Mouse (Mus musculus) heart, embryonic 14.5 days (tissue): ENCODE data around the gene Dctn1. TPM values are rescaled to one million over a fixed set of nuclear protein-coding genes. Genes with fewer than 3 reads are reported as not detected.
"Not testable (repeated sequence)": the region's sequence is repeated elsewhere in the genome, so short reads cannot be mapped to it uniquely, and the experiment has no call there.

Experiments
- ATAC-seq: fragments of 200-750 bp; cut with Nextera tagmentation; 2 replicates; pipeline ENCODE4 v1.8.0; 2017; ENCODE audit warnings: low read depth, moderate TSS enrichment; ENCODE audit not compliant: insufficient number of reproducible peaks, insufficient read depth, low FRiP score
- H3K27ac ChIP-seq, 2 experiments: fragments of 200-500 bp in 1 of 2; fragments of 300-500 bp in 1 of 2; sonication (generic) in 1 of 2; replicated peaks in 1 of 2; 2 replicates each; pipeline ENCODE4 v1.5.1; 2012 to 2014; ENCODE audit warnings: low read depth in 2 of 2, low read length in 2 of 2, control low read depth in 1 of 2, mild to moderate bottlenecking in 1 of 2, mixed read lengths in 1 of 2; ENCODE audit not compliant: control insufficient read depth in 1 of 2, insufficient read depth in 1 of 2
- H3K27me3 ChIP-seq: fragments of 300-500 bp; sonication (generic); 2 replicates; pipeline ENCODE4 v1.6.1; 2014; ENCODE audit warnings: mild to moderate bottlenecking, low read length, control low read depth; ENCODE audit not compliant: control insufficient read depth, insufficient read depth
- H3K36me3 ChIP-seq: fragments of 300-500 bp; sonication (generic); 2 replicates; pipeline ENCODE4 v1.6.1; 2014; ENCODE audit warnings: mild to moderate bottlenecking, control low read depth, low read length, mixed read lengths; ENCODE audit not compliant: control insufficient read depth, insufficient read depth
- H3K4me1 ChIP-seq, 2 experiments: fragments of 200-500 bp in 1 of 2; fragments of 300-500 bp in 1 of 2; sonication (generic) in 1 of 2; 2 replicates each; pipeline ENCODE4 v1.6.1; 2012 to 2014; ENCODE audit warnings: low read length in 2 of 2, control low read depth in 1 of 2, mixed read lengths in 1 of 2; ENCODE audit not compliant: control insufficient read depth in 2 of 2, insufficient read depth in 2 of 2
- H3K4me2 ChIP-seq: fragments of 300-500 bp; sonication (generic); 2 replicates; pipeline ENCODE4 v1.6.1; 2014; ENCODE audit warnings: mild to moderate bottlenecking, low read length
- H3K4me3 ChIP-seq, 2 experiments: fragments of 200-500 bp in 1 of 2; fragments of 300-500 bp in 1 of 2; sonication (generic) in 1 of 2; 2 replicates each; pipeline ENCODE4 v1.5.1; 2012 to 2014; ENCODE audit warnings: low read length in 2 of 2, mild to moderate bottlenecking in 2 of 2, control low read depth in 1 of 2, low read depth in 1 of 2, moderate library complexity in 1 of 2; ENCODE audit not compliant: control insufficient read depth in 1 of 2, insufficient read depth in 1 of 2
- H3K9ac ChIP-seq: fragments of 300-500 bp; sonication (generic); 2 replicates; pipeline ENCODE4 v1.6.1; 2014; ENCODE audit warnings: mild to moderate bottlenecking, low read length
- H3K9me3 ChIP-seq: fragments of 300-500 bp; sonication (generic); 2 replicates; pipeline ENCODE4 v1.6.1; 2016; ENCODE audit warnings: low read length, control low read depth; ENCODE audit not compliant: control insufficient read depth
- WGBS: fragments of 180-500 bp; shearing (Covaris S2); extraction: QIAGEN DNeasy Blood & Tissue Kit; methylation state at CpG from one replicate; pipeline ENCODE4 v1.1.7; 2014; 5-methylcytosine and 5-hydroxymethylcytosine counted together
- polyA plus RNA-seq: library from polyadenylated mRNA; unstranded; fragments of >200 nt; fragmentation: Nextera tagmentation; extraction: Ambion mirVana; gene quantifications from 2 replicates; pipeline ENCODE4 v1.2.1, GENCODE M21; 2014

Gene Dctn1
- polyA plus RNA-seq, 1 experiment from 2014 or later = 60.2 TPM

GRCm38 (mm10) chr6:83156259-83156684, 9.4 kb upstream of the Dctn1 start, which contains the start of the genes Wdr54 and 1700003E16Rik:
Gene Wdr54 (minus strand): TSS chr6:83156397.
Gene 1700003E16Rik (plus strand): TSS chr6:83156404.
- Histone ChIP-seq H3K9ac (peak within 1 kb of the TSS; percentile 70), H3K27me3 (peaks cover 15% of the 10 kb centered on the region), H3K4me1 (peaks cover 5% of the 10 kb centered on the region in 2 experiments; a peak in 2 of 4 replicates), H3K36me3 (peaks cover 15% of the 10 kb centered on the region), H3K27ac (no peak within 1 kb of the TSS), H3K4me2 (peak within 1 kb of the TSS; percentile 90), H3K9me3 (no peaks in the 10 kb centered on the region), H3K4me3 (peak within 1 kb of the TSS; percentile 51 to 60)
- peak; percentile 63; the same call in 1 of the 2 replicates for ATAC-seq
- WGBS = 3% methylated on average over 32 of the region's 32 CpGs

DNA sequence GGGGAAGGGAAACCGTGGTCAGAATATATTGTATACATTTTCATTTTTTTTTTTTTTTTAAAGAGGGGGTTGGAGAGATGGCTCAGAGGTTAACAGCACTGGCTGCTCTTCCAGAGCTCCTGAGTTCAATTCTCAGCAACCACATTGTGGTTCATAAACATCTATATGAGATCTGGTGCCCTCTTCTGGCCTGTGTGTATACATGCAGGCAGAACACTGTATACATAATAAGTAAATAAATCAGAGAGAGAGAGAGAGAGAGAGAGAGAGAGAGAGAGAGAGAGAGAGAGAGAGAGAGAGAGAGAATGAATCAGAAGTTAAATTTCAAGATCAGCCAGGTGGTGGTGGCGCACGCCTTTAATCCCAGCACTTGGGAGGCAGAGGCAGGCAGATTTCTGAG, 6.3 kb upstream of the Dctn1 start:
- not testable (repeated sequence) for H3K4me2 ChIP-seq, H3K27ac ChIP-seq, H3K4me3 ChIP-seq, ATAC-seq, H3K9me3 ChIP-seq, H3K9ac ChIP-seq, H3K36me3 ChIP-seq
- 24% methylated on average over 3 of the region's 3 CpGs for WGBS
- peaks cover 6 to 19% of the 10 kb centered on the region in 2 experiments; a peak in 3 of 4 replicates for H3K4me1 ChIP-seq
- peaks cover 31% of the 10 kb centered on the region for H3K27me3 ChIP-seq

DNA sequence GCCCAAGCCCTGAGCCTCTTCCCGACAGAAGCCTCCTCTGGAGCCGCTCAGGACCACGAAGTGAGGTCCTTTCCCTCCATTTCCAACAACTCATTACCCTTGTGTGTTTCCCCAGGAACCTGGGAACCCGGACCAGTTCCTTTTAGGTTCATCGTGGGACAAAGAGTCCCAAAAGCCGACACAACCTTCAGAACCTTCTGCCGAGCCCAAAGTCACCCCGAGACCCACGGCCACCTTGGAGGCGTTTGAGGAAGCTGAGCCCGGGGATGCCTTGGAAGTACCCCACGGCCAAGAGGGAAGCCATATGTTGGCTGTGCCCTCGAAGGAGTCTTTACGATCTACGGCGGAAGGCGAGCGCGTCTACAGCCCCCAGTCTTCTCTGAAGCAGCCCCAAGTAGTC, 4.3 kb upstream of the Dctn1 start:
- peak overlapping the region; percentile 34 to 46 for H3K4me3 ChIP-seq
- no peaks in the 10 kb centered on the region for H3K36me3 ChIP-seq
- 8% methylated on average over 19 of the region's 19 CpGs for WGBS
- H3K27me3 ChIP-seq = peaks cover 31% of the 10 kb centered on the region
- H3K4me2 ChIP-seq = peak overlapping the region; percentile 83
- H3K27ac ChIP-seq = no peak overlapping the region
- peaks cover 6 to 20% of the 10 kb centered on the region in 2 experiments; a peak in 3 of 4 replicates for H3K4me1 ChIP-seq
- no peaks in the 10 kb centered on the region for H3K9me3 ChIP-seq
- no peak for ATAC-seq
- H3K9ac ChIP-seq = peak overlapping the region; percentile 59

DNA sequence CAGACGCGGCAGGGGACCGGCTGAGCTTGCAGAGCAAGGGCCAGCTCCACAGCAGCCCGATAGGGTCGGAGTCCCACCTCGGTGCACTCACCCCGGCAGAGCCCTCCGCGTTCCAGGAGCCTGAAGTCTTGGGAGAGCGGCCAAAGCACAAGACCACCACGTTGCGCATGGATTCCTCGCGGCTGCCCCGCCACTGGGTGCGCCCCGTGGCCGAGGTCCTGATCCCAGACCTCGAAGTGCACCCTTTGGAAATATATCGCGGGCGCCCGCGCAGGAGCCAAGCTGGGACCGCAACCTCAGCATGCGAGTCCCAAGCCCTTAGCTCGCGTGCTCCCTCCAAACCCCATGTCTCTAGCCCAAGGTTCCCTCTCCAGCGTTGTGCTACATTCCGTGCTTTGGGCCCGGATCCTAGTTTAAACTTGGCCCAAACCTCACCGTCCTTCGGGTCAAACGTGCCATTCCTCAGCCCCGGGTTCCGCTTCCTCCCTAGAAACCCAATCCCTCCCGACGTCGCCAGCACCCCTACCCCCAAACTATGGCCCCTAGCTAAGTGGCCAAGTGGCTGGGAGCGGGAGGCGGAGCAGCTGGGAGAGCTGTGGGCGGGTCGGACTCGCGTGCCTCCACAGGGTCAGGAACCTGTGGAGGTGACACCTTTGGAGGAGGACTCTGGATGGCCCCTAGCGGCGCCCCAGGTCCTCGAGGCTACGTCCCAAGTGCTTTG, 3.6 kb upstream of the Dctn1 start:
- Histone ChIP-seq H3K4me3 (peak overlapping the region; percentile 34 to 46), H3K4me2 (peak overlapping the region; percentile 83), H3K9me3 (no peaks in the 10 kb centered on the region), H3K36me3 (no peaks in the 10 kb centered on the region), H3K27me3 (peaks cover 31% of the 10 kb centered on the region), H3K27ac (no peak overlapping the region), H3K9ac (peak overlapping the region; percentile 59), H3K4me1 (peaks cover 6 to 25% of the 10 kb centered on the region in 2 experiments; a peak in 3 of 4 replicates)
- ATAC-seq = no peak
- WGBS = under 1% methylated on average over 49 of the region's 49 CpGs

DNA sequence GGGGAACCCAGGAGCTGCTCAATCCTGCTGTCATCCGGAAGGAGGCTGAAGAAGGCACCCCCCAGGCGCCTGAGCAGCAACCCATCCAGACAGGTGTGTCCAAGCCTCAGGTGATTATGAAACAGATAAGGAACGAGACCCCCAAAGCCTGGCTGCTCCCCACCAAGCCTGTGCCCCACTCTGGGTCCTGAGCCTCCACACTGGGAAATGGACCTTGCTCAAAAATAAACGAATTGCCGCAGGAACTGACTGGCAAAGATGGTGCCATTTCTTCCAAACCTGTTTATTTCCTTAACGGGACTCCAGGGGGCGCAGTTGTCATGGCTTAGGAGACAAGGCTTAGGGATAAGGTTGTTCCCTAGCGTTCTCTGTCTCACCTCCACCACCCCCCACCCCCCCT, 3.0 kb upstream of the Dctn1 start:
- Histone ChIP-seq H3K9me3 (no peaks in the 10 kb centered on the region), H3K27ac (no peak overlapping the region), H3K9ac (peak overlapping the region; percentile 59; the same call in 1 of the 2 replicates), H3K36me3 (no peaks in the 10 kb centered on the region), H3K4me1 (peaks cover 6 to 30% of the 10 kb centered on the region in 2 experiments; a peak in 3 of 4 replicates), H3K4me2 (peak overlapping the region; percentile 83), H3K27me3 (peaks cover 31% of the 10 kb centered on the region), H3K4me3 (peak overlapping the region; percentile 34 to 46)
- WGBS = under 1% methylated on average over 8 of the region's 8 CpGs
- ATAC-seq = no peak

DNA sequence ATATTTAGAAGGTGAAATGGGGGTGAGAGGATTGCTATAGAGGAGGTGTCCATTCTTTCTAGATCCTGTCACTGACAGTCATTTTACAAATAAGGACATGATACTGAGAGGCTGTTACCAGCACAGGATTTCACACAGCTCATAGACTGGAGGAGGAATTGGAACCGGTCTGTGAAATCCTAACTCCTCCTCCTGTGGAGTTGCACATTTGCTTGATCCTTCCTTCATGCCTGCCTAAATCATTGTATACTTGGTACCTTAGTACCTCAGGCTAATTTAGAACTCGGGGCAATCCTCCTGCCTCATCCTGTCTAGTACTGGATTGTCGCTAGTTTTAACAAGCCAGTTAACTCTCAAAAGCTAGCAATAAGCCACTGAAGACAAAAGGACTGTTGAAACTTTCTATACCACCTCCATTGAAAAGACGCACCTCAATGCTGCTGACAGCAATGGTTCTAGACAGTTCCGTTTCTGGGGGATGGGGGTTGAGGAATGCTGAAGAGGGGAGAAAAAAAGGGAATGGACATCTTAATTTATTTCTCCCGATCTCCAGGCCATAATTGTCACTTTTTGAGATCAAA, 604 bp upstream of the Dctn1 start:
- H3K27me3 ChIP-seq = peaks cover 27% of the 10 kb centered on the region
- H3K27ac ChIP-seq = peak overlapping the region in 1 of 2 experiments; percentile 64; a peak in 2 of 4 replicates
- H3K4me2 ChIP-seq = peak overlapping the region; percentile 89
- 5% methylated on average over 6 of the region's 6 CpGs for WGBS
- H3K9ac ChIP-seq = peak overlapping the region; percentile 88
- H3K36me3 ChIP-seq = no peaks in the 10 kb centered on the region; the same call in 1 of the 2 replicates
- peaks cover 6 to 30% of the 10 kb centered on the region in 2 experiments; a peak in 3 of 4 replicates for H3K4me1 ChIP-seq
- H3K4me3 ChIP-seq = peak overlapping the region; percentile 72 to 81
- no peak for ATAC-seq
- H3K9me3 ChIP-seq = no peaks in the 10 kb centered on the region

GRCm38 (mm10) chr6:83166243-83166630, 517 bp downstream of the Dctn1 start:
- 0% methylated on average over 12 of the region's 12 CpGs for whole genome bisulfite sequencing
- Histone ChIP-seq H3K4me1 (peaks cover 6 to 30% of the 10 kb centered on the region in 2 experiments; a peak in 3 of 4 replicates), H3K4me2 (peak overlapping the region; percentile 89), H3K36me3 (no peaks in the 10 kb centered on the region; the same call in 1 of the 2 replicates), H3K27ac (peak overlapping the region in 1 of 2 experiments; percentile 54; a peak in 2 of 4 replicates), H3K9me3 (no peaks in the 10 kb centered on the region), H3K4me3 (peak overlapping the region; percentile 72 to 81), H3K9ac (peak overlapping the region; percentile 88), H3K27me3 (peaks cover 16% of the 10 kb centered on the region)
- ATAC-seq = no peak
